Mouse (Mus musculus) bone marrow, adult 2 months (tissue): ENCODE data around the gene Adamts3.

Experiments
- CTCF ChIP-seq: fragments of 200-500 bp; IDR thresholded peaks from 2 replicates; pipeline ENCODE4 v1.5.1; 2011; ENCODE audit warnings: low read length, control low read depth; ENCODE audit not compliant: control insufficient read depth, insufficient read depth
- POLR2A ChIP-seq: fragments of 200-500 bp; IDR thresholded peaks from 2 replicates; pipeline ENCODE4 v1.6.1; 2011; ENCODE audit warnings: low read depth, mild to moderate bottlenecking, control low read depth, low read length, borderline replicate concordance; ENCODE audit not compliant: control insufficient read depth

- TF ChIP-seq POLR2A (no peak), CTCF (no peak)
Observed at GRCm38 (mm10) chr5:89778610-89779009, 104.5 kb downstream of the Adamts3 start.
